Mouse (Mus musculus): ENCODE data around the gene Zscan26. TPM values are rescaled to one million over a fixed set of nuclear protein-coding genes. Genes with fewer than 3 reads are reported as not detected.

The Zscan26 gene
- polyA plus RNA-seq, 1 experiment from 2014 or later: 25.3 TPM

DNA sequence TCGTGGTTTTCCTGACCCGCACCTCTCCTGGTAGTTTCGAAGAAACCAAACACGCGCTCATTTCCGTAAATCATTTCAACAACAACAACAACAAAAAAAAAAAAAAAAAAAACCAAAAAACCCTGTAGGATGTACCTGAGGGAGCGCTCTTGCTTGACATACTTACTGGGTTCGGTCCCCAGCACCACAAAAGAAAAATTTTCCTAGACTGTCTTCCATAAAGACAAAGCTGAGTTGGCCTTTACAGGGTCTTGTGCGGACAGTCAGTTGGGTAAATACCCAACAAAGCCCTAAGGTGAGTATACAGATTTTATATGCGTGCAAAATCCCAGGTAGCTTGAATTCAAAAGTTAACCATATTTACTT, 12.3 kb downstream of the Zscan26 start:
- H3K9ac ChIP-seq (replicated peaks; ENCODE audit: low read depth, low read length): peak overlapping the region; percentile 66
- H3K27me3 ChIP-seq (ENCODE audit: control insufficient read depth, insufficient read depth, low read length): no peaks in the 10 kb centered on the region
- H3K27ac ChIP-seq (ENCODE audit: low read depth, low read length): no peak overlapping the region
- peak overlapping the region; percentile 54 for H3K4me3 ChIP-seq (ENCODE audit: low read depth, low read length)
- no peaks in the 10 kb centered on the region for H3K9me3 ChIP-seq (ENCODE audit: control insufficient read depth, low read length)
- peak; percentile 33 for ATAC-seq (ENCODE audit: low read depth)
- H3K36me3 ChIP-seq (ENCODE audit: control insufficient read depth, insufficient read depth, low read length): peaks cover 24% of the 10 kb centered on the region; the same call in 1 of the 2 replicates
- H3K4me2 ChIP-seq (ENCODE audit: low read depth, low read length): peak overlapping the region; percentile 90
- peaks cover 3% of the 10 kb centered on the region; the same call in 1 of the 2 replicates for H3K4me1 ChIP-seq (ENCODE audit: control insufficient read depth, insufficient read depth, low read length)
- WGBS: 19% methylated on average over 10 of the region's 10 CpGs

DNA sequence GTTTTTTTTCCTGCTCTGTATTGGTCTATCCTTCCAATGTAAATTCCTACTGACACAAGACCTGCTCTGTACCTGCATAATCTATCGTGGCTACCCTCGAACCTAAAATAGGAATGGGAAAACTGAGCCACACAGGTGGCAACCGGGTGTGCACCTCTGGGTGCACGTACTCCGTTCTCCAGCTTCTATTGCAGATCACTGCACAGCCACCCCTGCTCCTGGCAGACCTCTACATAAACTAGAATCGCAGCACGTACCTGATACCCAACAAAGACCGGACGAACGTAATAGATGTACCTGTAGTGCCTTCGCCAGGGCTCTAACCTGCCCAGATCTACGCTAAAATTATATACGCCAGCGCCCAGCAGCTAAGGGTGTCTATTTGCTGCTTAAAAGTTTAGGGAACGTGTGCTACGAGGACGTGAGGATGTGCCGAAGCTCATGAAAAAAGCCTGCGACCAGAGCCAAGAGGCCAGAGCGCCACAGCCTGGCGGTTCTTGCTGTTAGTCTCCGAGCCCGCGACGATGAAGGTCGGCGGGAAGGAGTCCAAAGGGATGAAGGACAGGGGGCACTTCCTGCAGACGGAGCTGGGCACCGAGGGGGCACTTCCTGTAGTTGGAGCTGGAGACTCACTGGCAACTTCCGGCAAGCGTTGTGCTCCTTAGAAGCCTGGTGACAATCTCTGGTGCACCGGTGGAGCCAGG, 12.9 kb downstream of the Zscan26 start, which contains the start of gene Pgbd1:
Gene Pgbd1, minus strand, starts transcription at position 556 of the 704 bp plus-strand sequence.
- WGBS: under 1% methylated on average over 32 of the region's 32 CpGs
- no peaks in the 10 kb centered on the region for H3K9me3 ChIP-seq (ENCODE audit: control insufficient read depth, low read length)
- H3K4me2 ChIP-seq (ENCODE audit: low read depth, low read length): peak within 1 kb of the TSS; percentile 90
- H3K4me3 ChIP-seq (ENCODE audit: low read depth, low read length): peak within 1 kb of the TSS; percentile 54
- no peaks in the 10 kb centered on the region for H3K27me3 ChIP-seq (ENCODE audit: control insufficient read depth, insufficient read depth, low read length)
- ATAC-seq (ENCODE audit: low read depth): peak; percentile 96
- H3K9ac ChIP-seq (replicated peaks; ENCODE audit: low read depth, low read length): peak within 1 kb of the TSS; percentile 66
- H3K27ac ChIP-seq (ENCODE audit: low read depth, low read length): peak within 1 kb of the TSS; percentile 73
- peaks cover 3% of the 10 kb centered on the region; the same call in 1 of the 2 replicates for H3K4me1 ChIP-seq (ENCODE audit: control insufficient read depth, insufficient read depth, low read length)
- H3K36me3 ChIP-seq (ENCODE audit: control insufficient read depth, insufficient read depth, low read length): peaks cover 21% of the 10 kb centered on the region; the same call in 1 of the 2 replicates

DNA sequence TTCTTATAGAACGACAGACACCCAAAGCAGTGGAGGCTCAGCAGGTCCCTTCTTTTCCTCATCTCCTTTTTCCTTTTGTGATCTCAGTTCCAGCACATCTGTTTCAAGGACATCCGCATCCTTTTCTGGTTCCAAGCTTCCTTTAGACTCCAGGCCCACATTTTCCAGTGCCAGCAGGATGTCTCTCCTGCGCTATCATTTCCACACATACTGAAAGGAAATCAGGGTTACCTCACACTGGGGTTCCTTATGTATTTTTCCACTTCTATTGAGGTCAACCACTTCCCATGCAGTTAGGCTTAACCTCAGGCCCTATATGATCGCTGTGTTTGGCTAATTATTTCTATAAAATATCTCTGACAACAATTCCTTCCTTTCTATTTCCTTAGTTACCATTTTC, 18.1 kb downstream of the Zscan26 start:
- Histone ChIP-seq H3K36me3 (ENCODE audit: control insufficient read depth, insufficient read depth, low read length) (no peaks in the 10 kb centered on the region), H3K4me2 (ENCODE audit: low read depth, low read length) (no peak overlapping the region), H3K27ac (ENCODE audit: low read depth, low read length) (no peak overlapping the region), H3K27me3 (ENCODE audit: control insufficient read depth, insufficient read depth, low read length) (no peaks in the 10 kb centered on the region), H3K9me3 (ENCODE audit: control insufficient read depth, low read length) (no peaks in the 10 kb centered on the region), H3K4me1 (ENCODE audit: control insufficient read depth, insufficient read depth, low read length) (peaks cover 3% of the 10 kb centered on the region; the same call in 1 of the 2 replicates), H3K4me3 (ENCODE audit: low read depth, low read length) (no peak overlapping the region), H3K9ac (replicated peaks; ENCODE audit: low read depth, low read length) (no peak overlapping the region)
- WGBS: 91% methylated on average over 4 of the region's 4 CpGs
- no peak for ATAC-seq (ENCODE audit: low read depth)

GRCm38 (mm10) chr13:21427631-21428030, 25.9 kb downstream of the Zscan26 start:
- Histone ChIP-seq H3K36me3 (ENCODE audit: control insufficient read depth, insufficient read depth, low read length) (no peaks in the 10 kb centered on the region), H3K4me3 (ENCODE audit: low read depth, low read length) (no peak overlapping the region), H3K27ac (ENCODE audit: low read depth, low read length) (no peak overlapping the region), H3K4me2 (ENCODE audit: low read depth, low read length) (no peak overlapping the region), H3K4me1 (ENCODE audit: control insufficient read depth, insufficient read depth, low read length) (no peaks in the 10 kb centered on the region), H3K9me3 (ENCODE audit: control insufficient read depth, low read length) (no peaks in the 10 kb centered on the region), H3K27me3 (ENCODE audit: control insufficient read depth, insufficient read depth, low read length) (no peaks in the 10 kb centered on the region), H3K9ac (replicated peaks; ENCODE audit: low read depth, low read length) (no peak overlapping the region)
- no peak for ATAC-seq (ENCODE audit: low read depth)
- 92% methylated on average over 1 of the region's 1 CpGs for WGBS

GRCm38 (mm10) chr13:21423301-21423700, 30.2 kb downstream of the Zscan26 start:
- Histone ChIP-seq H3K4me1 (ENCODE audit: control insufficient read depth, insufficient read depth, low read length) (no peaks in the 10 kb centered on the region), H3K36me3 (ENCODE audit: control insufficient read depth, insufficient read depth, low read length) (no peaks in the 10 kb centered on the region), H3K27me3 (ENCODE audit: control insufficient read depth, insufficient read depth, low read length) (no peaks in the 10 kb centered on the region), H3K9me3 (ENCODE audit: control insufficient read depth, low read length) (no peaks in the 10 kb centered on the region), H3K4me2 (ENCODE audit: low read depth, low read length) (no peak overlapping the region), H3K27ac (ENCODE audit: low read depth, low read length) (no peak overlapping the region), H3K4me3 (ENCODE audit: low read depth, low read length) (no peak overlapping the region), H3K9ac (replicated peaks; ENCODE audit: low read depth, low read length) (no peak overlapping the region)
- WGBS: 69% methylated on average over 5 of the region's 5 CpGs
- ATAC-seq (ENCODE audit: low read depth): no peak

DNA sequence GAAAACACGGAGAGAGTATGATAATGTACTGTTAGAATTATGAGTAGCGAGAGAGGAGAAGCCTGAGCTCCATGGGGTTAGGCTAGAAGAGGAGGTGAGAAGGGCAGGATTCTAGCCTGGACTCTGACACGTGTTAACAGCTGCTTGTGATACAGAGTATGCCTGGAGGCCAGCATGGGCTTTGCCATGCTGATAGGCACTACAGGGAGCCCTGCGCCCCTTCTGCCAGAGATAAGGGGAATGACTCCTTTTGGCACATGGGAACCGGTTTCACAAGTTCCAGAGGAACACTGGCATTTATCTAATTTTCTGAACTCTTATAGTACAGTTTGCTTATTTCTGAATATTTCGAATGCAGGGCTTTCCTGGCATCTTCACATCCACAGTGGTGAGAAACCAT, 34.7 kb downstream of the Zscan26 start:
- H3K4me1 ChIP-seq (ENCODE audit: control insufficient read depth, insufficient read depth, low read length): no peaks in the 10 kb centered on the region
- ATAC-seq (ENCODE audit: low read depth): no peak
- no peak overlapping the region for H3K27ac ChIP-seq (ENCODE audit: low read depth, low read length)
- H3K27me3 ChIP-seq (ENCODE audit: control insufficient read depth, insufficient read depth, low read length): no peaks in the 10 kb centered on the region
- 64% methylated on average over 6 of the region's 6 CpGs for WGBS
- no peak overlapping the region for H3K4me3 ChIP-seq (ENCODE audit: low read depth, low read length)
- H3K4me2 ChIP-seq (ENCODE audit: low read depth, low read length): no peak overlapping the region
- H3K9me3 ChIP-seq (ENCODE audit: control insufficient read depth, low read length): no peaks in the 10 kb centered on the region
- H3K36me3 ChIP-seq (ENCODE audit: control insufficient read depth, insufficient read depth, low read length): no peaks in the 10 kb centered on the region
- no peak overlapping the region for H3K9ac ChIP-seq (replicated peaks; ENCODE audit: low read depth, low read length)

DNA sequence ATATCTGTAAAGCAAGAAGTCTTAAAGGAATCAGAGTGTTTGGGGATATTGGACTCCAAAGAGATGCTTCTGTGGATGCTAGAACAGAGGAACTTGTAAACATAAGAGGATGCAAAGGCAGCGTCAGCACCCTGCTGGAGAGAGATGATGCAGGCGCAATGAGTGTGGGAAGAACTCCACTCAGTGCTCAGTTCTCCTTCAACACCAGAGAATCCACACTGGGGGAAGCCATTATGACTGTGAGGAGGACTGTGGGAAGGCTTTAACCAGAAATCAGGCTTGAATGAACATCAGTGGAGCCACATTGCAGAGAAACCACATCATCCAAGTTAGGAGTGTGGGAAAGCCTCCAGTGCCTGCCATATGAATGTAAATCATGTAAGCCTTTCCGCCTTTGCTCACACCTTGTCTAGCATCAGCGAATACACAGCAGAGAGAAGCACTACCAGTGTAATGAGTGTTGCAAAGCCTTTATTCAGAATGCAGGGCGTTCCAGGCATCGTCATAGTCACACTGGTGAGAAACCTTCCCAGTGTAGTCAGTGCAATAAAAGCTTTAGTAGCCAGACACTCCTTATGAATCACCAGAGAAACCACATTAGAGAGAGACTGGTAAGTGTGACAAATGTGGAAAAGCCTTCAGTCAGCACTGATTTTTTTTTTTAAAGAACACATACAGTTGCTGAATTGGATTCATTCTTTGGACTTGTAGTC, 36.1 kb downstream of the Zscan26 start:
- Histone ChIP-seq H3K9me3 (ENCODE audit: control insufficient read depth, low read length) (no peaks in the 10 kb centered on the region), H3K36me3 (ENCODE audit: control insufficient read depth, insufficient read depth, low read length) (no peaks in the 10 kb centered on the region), H3K4me3 (ENCODE audit: low read depth, low read length) (no peak overlapping the region), H3K4me1 (ENCODE audit: control insufficient read depth, insufficient read depth, low read length) (no peaks in the 10 kb centered on the region), H3K4me2 (ENCODE audit: low read depth, low read length) (no peak overlapping the region), H3K9ac (replicated peaks; ENCODE audit: low read depth, low read length) (no peak overlapping the region), H3K27ac (ENCODE audit: low read depth, low read length) (no peak overlapping the region), H3K27me3 (ENCODE audit: control insufficient read depth, insufficient read depth, low read length) (no peaks in the 10 kb centered on the region)
- WGBS: 68% methylated on average over 6 of the region's 6 CpGs
- no peak for ATAC-seq (ENCODE audit: low read depth)

DNA sequence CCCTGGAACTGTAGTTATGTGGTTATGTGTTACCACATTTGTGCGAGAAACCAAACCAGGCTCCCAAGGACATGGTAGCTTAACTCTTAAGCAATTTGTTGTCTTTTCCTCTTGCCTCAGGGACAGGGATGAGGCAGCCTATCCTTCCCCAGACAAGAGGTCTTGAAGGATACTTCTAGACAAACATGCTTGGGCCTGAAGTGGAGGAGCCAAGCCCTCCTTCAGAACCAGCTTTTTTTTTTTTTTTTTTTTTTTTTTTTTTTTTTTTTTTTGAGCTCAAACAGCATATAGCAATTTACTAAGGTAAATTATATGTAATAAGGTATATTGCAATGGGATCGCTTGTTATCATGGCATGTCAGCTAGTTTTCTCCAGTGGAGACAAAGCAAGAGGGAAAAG, 37.8 kb downstream of the Zscan26 start:
- Histone ChIP-seq H3K36me3 (ENCODE audit: control insufficient read depth, insufficient read depth, low read length) (no peaks in the 10 kb centered on the region), H3K9ac (replicated peaks; ENCODE audit: low read depth, low read length) (no peak overlapping the region), H3K4me1 (ENCODE audit: control insufficient read depth, insufficient read depth, low read length) (no peaks in the 10 kb centered on the region), H3K9me3 (ENCODE audit: control insufficient read depth, low read length) (no peaks in the 10 kb centered on the region), H3K27ac (ENCODE audit: low read depth, low read length) (no peak overlapping the region), H3K27me3 (ENCODE audit: control insufficient read depth, insufficient read depth, low read length) (no peaks in the 10 kb centered on the region), H3K4me2 (ENCODE audit: low read depth, low read length) (no peak overlapping the region), H3K4me3 (ENCODE audit: low read depth, low read length) (no peak overlapping the region)
- no peak for ATAC-seq (ENCODE audit: low read depth)
- WGBS: 100% methylated on average over 2 of the region's 2 CpGs

GRCm38 (mm10) chr13:21415266-21415665, 38.3 kb downstream of the Zscan26 start:
- H3K4me3 ChIP-seq (ENCODE audit: low read depth, low read length): no peak overlapping the region
- H3K4me2 ChIP-seq (ENCODE audit: low read depth, low read length): no peak overlapping the region
- H3K36me3 ChIP-seq (ENCODE audit: control insufficient read depth, insufficient read depth, low read length): no peaks in the 10 kb centered on the region
- no peaks in the 10 kb centered on the region for H3K9me3 ChIP-seq (ENCODE audit: control insufficient read depth, low read length)
- WGBS: 84% methylated on average over 4 of the region's 4 CpGs
- no peaks in the 10 kb centered on the region for H3K27me3 ChIP-seq (ENCODE audit: control insufficient read depth, insufficient read depth, low read length)
- H3K9ac ChIP-seq (replicated peaks; ENCODE audit: low read depth, low read length): no peak overlapping the region
- no peaks in the 10 kb centered on the region for H3K4me1 ChIP-seq (ENCODE audit: control insufficient read depth, insufficient read depth, low read length)
- no peak overlapping the region for H3K27ac ChIP-seq (ENCODE audit: low read depth, low read length)
- ATAC-seq (ENCODE audit: low read depth): no peak
